Mouse (Mus musculus): ENCODE results near the gene Olfr1044.
"Not testable (repeated sequence)": the region's sequence is repeated elsewhere in the genome, so short reads cannot be mapped to it uniquely, and the experiment has no call there.

Gene Olfr1044

DNA sequence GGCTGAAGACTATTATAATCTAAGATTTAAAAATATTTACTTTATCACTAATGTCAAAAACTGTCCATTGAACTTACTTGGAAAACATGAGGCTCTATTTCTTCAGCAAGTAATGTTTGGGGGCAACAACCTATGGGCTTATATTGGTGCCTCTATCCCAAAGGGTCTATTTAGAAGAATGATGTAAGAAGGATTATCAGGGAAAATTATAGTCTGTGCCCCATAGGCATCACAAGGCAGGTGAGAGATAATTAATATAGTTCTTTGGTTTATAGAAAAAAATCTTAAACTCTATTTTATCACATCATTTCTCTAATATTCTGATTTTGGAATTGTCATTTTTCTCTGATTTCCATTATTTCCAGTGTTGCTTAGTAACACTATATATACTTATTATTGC is at the start of gene Olfr1044:
Gene Olfr1044, minus strand, starts transcription at position 101 of the 400 bp plus-strand sequence.
- DNase-seq: no peak

GRCm38 (mm10) chr2:86219214-86219613 is 41.6 kb upstream of the Olfr1044 start, which contains the start of gene Olfr1046:
Olfr1046 (minus strand) TSS chr2:86219314.
- no peak for DNase-seq

GRCm38 (mm10) chr2:86202909-86203308 is 25.3 kb upstream of the Olfr1044 start, which contains the start of gene Olfr1045:
Olfr1045 (minus strand) TSS chr2:86203009.
- DNase-seq: no peak

- no peak for DNase-seq
Observed at GRCm38 (mm10) chr2:86195863-86196262, 18.2 kb upstream of the Olfr1044 start.

- DNase-seq: no peak
Observed at GRCm38 (mm10) chr2:86185583-86185982, 8.0 kb upstream of the Olfr1044 start, which contains the start of gene Olfr52. Olfr52 (minus strand) TSS chr2:86185683.

- DNase-seq: no peak
Observed at GRCm38 (mm10) chr2:86179950-86180349, 2.3 kb upstream of the Olfr1044 start.

- DNase-seq: not testable (repeated sequence)
Observed at GRCm38 (mm10) chr2:86175422-86175821, 2.2 kb downstream of the Olfr1044 start.

DNA sequence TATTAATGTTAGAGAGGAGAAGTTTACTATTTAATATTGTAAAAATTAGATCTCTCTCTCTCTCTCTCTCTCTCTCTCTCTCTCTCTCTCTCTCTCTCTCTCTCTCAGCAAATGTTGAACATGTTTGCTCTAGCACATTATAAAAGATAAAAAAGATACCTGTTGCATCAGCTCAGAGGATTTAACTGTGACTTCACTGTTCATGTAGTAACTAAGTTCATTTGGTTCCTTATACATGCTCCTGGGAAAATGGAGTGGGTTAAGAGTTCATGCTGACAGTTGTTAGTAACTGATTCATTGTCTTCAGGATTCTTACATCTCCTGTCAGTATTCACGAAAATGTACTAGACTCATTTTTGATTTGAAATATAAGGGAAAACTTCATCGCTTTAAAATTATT is 10.2 kb downstream of the Olfr1044 start, which contains the start of gene Olfr1043:
Gene Olfr1043, minus strand, starts transcription at position 101 of the 400 bp plus-strand sequence.
- DNase-seq: no peak

GRCm38 (mm10) chr2:86161738-86162137 is 15.9 kb downstream of the Olfr1044 start, which contains the start of gene Olfr1042:
Olfr1042 (minus strand) TSS chr2:86161838.
- no peak for DNase-seq

DNA sequence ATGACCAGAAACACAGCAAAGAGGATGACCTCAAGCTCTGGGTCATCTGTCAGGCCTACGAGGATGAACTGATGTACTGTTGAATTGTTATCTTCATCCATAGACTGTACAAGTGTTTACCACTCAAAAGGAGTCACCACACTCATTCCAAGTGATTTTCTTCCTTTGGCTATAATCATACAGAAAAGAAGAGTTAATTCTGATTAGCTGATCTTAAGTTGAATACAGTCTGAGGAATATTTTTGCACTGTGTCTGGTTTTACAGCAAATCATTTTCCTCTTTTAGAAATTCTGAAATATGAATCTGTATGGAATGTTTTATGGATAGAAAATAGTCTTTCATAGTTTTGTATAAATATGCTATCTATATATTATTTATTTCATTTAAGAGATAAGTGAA is 31.0 kb downstream of the Olfr1044 start, which contains the start of gene Olfr1040:
Gene Olfr1040, minus strand, starts transcription at position 101 of the 400 bp plus-strand sequence.
- DNase-seq: no peak

GRCm38 (mm10) chr2:86135828-86136227 is 41.8 kb downstream of the Olfr1044 start, which contains the start of gene Olfr1039:
Olfr1039 (minus strand) TSS chr2:86135928.
- DNase-seq: no peak

Measured in thymus, postnatal 36 days (tissue).